Mouse (Mus musculus) kidney, adult 8-10 months (tissue): ENCODE measurements around the gene Entpd6.

Experiments
- DNase-seq, 2 experiments: peaks; one replicate each; pipeline ENCODE4 v3.0.0; 2022

The Entpd6 gene

DNA sequence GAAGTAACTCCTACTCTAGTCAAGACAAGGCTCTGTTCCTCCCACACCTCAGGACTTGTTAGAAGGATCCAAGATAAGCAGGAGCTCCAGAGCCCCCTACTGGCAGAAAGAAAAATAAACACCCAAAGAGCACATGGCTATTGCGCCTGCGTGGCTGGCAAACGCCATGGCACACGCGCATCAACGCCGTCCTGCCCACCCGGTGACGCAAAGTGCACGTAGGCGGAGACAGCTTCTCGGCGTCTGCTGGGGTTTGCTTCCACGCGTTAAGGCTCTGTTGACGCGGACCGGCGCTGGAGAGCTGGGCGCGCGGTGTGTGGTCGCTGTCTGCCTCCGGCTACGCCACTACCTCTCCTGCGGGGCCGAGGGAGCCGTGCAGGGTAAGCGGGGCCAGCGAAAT lies at the start of gene Entpd6:
Gene Entpd6 (plus strand): TSS at position 189 of the 400 bp plus-strand sequence.
- peak; percentile 94 to 95 for DNase-seq

DNA sequence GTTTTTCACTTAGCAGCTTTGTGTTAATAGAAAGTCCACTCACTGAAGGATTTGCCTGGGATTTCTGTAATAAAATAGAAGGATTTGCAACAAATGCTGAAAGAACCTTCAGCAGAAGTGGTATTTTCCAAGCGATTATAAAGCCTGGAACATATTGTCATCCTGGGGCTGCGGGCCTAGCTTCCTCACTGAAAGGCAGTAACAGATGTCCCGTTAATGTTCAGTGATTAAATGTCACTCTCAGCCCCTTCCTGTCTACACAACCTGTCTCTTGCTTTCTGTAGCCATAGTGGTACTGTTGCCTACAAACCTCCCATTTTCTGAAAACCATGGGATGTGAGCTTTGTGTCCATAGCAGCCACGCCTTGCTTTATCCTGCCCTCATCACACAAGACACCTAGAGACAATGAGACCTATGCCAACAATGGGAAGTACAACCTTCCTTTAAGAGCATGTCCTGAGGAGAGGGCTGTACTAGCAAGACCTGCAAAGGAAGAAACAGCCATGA lies 36.6 kb upstream of the Entpd6 start:
- DNase-seq, result no peak

GRCm38 (mm10) chr2:150735756-150736576 lies 12.9 kb upstream of the Entpd6 start:
- DNase-seq, result no peak

DNA sequence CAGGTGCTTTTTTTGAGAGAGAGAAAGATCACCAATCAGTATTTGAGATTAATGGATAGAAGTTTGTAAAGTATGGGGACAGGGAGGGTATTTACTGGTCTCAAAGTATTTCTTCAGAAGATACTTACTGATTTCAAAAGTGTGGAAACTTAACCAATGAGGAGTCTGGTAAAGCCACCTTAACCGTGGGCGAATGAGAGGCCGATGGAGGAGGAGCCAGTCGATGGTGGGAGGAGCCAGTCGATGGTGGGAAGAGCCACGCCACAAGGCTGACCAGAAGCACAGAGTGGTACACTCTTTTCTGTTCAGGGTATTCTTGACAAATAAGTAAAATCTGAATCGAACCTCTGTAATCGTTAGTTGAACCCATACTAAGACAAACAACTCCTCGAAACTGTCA lies 11.0 kb upstream of the Entpd6 start:
- DNase-seq, result no peak

GRCm38 (mm10) chr2:150740145-150740841 lies 8.5 kb upstream of the Entpd6 start:
- no peak for DNase-seq

DNA sequence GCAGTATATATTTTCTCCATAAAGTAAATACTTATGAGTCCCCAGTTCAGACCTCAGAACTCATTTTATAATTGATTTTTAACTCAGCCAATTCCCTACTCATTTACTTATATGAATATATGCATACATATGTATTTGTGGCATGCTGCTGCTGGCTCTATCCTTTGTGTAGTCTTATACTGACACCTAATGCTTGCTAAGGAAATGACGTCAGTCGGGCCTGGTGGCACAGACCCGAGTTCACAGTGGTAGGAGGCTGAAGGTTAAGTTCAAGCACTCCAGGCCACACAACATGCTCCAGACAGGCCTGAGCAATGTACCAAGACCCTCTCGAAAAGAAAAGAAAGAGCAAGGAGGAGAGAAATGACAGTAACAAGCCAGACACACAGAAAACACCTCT lies 7.4 kb upstream of the Entpd6 start:
- no peak for DNase-seq

- no peak for DNase-seq
Measured at GRCm38 (mm10) chr2:150745016-150745415, 3.8 kb upstream of the Entpd6 start.

DNA sequence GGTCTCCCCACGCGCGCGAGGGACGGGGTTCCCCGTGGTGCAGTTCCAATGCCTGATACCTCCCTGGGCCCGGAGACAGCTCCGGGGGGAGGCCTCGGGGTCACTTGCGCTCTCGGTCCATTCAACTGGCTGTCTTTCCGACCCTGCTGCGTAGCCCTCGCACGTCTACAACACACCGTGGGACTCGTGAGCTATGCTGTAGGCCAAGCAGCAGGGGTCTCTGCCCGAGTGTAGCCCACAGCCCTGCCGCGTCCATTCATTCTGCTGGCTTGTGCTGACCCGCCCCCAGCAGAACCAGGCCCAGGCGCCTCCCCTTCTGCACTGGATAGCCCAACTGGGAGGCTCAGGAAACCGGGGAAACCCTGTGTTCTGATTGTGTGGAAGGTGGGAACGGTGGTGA lies 441 bp downstream of the Entpd6 start:
- DNase-seq, result no peak

- peak; percentile 45 to 53 for DNase-seq
Measured at GRCm38 (mm10) chr2:150750129-150750979, 1.5 kb downstream of the Entpd6 start.

- no peak for DNase-seq
Measured at GRCm38 (mm10) chr2:150755016-150755415, 6.2 kb downstream of the Entpd6 start.

DNA sequence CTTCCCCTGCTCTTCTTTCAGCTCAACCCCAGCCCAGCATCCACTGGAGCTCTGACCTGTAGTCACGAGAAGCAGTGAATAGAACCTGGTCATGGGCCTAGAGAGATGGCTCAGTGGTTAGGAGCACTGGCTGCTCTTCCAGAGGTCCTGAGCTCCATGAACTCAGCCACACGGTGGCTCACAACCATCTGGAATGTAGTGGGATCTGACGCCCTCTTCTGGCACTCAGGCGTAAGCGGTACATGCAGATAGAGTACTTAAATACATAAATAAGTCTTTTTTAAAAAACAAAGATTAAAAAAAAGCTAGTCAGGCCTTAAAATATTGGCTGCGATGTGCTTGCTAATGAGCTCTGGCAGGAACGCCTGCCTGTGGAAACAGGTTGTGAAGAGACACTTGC lies 12.6 kb downstream of the Entpd6 start:
- no peak for DNase-seq

- DNase-seq, result no peak
Measured at GRCm38 (mm10) chr2:150765619-150766018, 16.8 kb downstream of the Entpd6 start.

- DNase-seq, result peak; percentile 77 to 82
Measured at GRCm38 (mm10) chr2:150766083-150766862, 17.4 kb downstream of the Entpd6 start.

- no peak for DNase-seq
Measured at GRCm38 (mm10) chr2:150768678-150769077, 19.8 kb downstream of the Entpd6 start.

- peak; percentile 85 to 86 for DNase-seq
Measured at GRCm38 (mm10) chr2:150770747-150771146, 21.9 kb downstream of the Entpd6 start.

DNA sequence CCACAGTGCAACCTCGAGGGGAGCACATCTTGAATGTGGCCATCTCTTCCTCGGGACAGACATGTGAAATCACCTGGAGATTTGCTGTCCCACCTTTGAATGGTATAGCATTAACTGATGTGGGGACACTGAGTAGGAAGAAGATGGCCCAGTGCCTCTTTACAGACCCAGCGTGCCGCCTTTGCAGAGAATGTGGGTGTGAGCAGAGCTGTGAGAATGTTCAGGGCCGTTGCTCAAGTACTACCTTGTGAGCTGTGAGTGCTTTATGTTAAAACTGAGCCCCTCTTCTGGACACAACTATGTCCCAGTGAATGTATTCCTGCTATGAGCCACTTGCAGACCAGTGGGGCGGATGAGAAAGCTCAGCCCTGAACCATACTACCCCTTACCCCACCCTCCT lies 22.3 kb downstream of the Entpd6 start:
- DNase-seq, result no peak

DNA sequence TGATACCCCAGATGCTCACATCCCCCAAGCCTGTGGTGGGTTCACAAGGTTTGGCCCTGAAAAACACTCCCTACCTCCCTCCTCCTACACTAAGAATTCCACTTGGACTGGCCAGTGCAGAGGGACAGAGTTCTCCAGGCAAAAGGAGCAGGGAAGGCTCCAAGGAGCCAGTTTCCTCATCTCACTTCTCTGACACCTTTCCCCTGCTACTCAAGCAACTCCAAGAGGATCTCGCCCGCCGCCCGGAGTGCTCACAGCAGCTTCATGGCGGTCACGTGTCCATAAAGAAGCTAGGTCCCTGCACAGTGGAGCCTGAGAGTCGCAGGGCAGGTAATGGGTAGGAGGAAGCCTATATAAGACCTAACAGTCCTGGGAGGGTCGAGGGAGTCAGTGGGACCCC lies 23.2 kb downstream of the Entpd6 start:
- DNase-seq, result no peak

- DNase-seq, result no peak
Measured at GRCm38 (mm10) chr2:150772466-150773119, 23.8 kb downstream of the Entpd6 start.

- no peak for DNase-seq
Measured at GRCm38 (mm10) chr2:150782801-150783200, 34.0 kb downstream of the Entpd6 start.

DNA sequence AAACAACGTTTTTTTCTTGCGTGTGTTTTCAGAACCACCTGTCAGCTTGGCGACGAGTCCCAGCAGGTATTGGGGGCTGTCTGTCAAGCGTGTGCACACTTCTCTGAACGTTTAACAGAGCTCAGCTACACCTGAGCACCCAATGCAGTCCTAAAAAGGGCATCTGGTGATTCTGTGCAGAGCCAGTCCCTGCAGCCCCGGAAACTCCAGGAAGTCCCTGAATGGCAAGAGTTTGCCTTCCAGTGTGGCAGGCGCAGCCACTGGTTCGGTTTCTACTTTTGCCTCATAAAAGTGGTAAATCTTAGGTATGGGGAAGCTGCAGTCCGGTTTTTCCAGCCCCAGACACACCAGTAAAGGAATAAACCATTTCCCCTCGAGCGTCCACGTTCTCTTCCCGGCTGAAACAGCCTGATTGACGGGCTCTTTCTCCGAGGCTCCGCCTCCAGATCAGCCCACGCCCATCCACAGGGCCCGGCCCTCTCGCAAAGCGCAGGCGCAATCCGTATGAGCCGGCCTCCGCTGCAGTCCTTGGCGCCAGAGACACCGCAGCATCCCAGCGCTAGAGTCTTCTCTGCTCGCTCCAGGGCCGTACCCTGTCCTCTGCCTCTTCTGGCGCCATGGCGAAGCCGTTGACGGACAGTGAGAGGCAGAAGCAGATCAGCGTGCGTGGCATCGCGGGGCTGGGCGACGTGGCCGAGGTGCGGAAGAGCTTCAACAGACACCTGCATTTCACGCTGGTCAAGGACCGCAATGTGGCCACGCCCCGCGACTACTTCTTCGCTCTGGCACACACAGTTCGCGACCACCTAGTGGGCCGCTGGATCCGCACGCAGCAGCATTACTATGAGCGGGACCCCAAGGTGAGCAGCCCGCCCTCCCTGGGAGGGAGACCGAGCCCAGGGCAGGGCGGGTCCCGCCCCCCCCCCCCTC lies 37.7 kb downstream of the Entpd6 start, which contains the start of gene Pygb:
Gene Pygb (plus strand): TSS at position 485 of the 930 bp plus-strand sequence.
- peak; percentile 79 to 83 for DNase-seq
